Mouse (Mus musculus) erythroblast, embryonic 14.5 days (primary cell): Measurements from ENCODE around the gene Rab6b.

Source experiments
- GATA1 ChIP-seq: IDR thresholded peaks from 2 replicates; pipeline ENCODE4 v1.6.1; 2012; ENCODE audit warnings: low read length, inconsistent platforms, mixed read lengths
- TAL1 ChIP-seq: IDR thresholded peaks from 3 replicates; pipeline ENCODE4 v1.6.1; 2012; ENCODE audit warnings: low read length, inconsistent platforms, mixed read lengths

DNA sequence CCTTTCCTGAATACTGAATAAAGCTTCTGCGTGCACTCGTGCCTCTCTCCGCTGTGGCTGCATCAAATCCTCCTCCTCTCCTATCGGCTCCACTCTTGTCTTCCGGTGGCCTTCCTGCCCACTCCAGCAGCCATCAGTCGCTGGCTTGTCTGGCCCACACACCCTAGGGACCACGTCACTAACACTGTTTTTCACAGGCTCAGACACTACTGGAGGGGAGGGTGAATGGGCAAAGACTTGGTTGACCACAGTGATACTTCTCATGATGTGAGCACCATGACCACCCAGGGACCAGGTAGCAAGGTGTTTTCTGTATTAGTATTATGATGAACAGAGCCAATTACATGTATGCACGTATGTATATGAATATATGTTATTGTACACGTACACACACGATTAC is 34.7 kb downstream of the Rab6b start:
- TF ChIP-seq TAL1 (no peak), GATA1 (no peak)
